Mouse (Mus musculus) embryonic facial prominence, embryonic 15.5 days (tissue): ENCODE results near the gene Creb3l2. TPM values are rescaled to one million over a fixed set of nuclear protein-coding genes. Genes with fewer than 3 reads are reported as not detected.
"Not testable (repeated sequence)": the region's sequence is repeated elsewhere in the genome, so short reads cannot be mapped to it uniquely, and the experiment has no call there.

Source experiments
- ATAC-seq: fragments of 200-750 bp; cut with Nextera tagmentation; 2 replicates; pipeline ENCODE4 v1.8.0; 2017; ENCODE audit warnings: low read depth, moderate TSS enrichment; ENCODE audit not compliant: insufficient number of reproducible peaks, low FRiP score, low TSS enrichment
- H3K27ac ChIP-seq: fragments of 300-500 bp; sonication (generic); replicated peaks from 2 replicates; pipeline ENCODE4 v1.5.1; 2015; ENCODE audit warnings: mild to moderate bottlenecking, inconsistent platforms
- H3K27me3 ChIP-seq: fragments of 300-500 bp; sonication (generic); 2 replicates; pipeline ENCODE4 v1.6.1; 2015; ENCODE audit warnings: inconsistent platforms
- H3K36me3 ChIP-seq: fragments of 300-500 bp; sonication (generic); 2 replicates; pipeline ENCODE4 v1.6.1; 2015; ENCODE audit warnings: mild to moderate bottlenecking, inconsistent platforms
- H3K4me1 ChIP-seq: fragments of 300-500 bp; sonication (generic); 2 replicates; pipeline ENCODE4 v1.6.1; 2015; ENCODE audit warnings: inconsistent platforms
- H3K4me2 ChIP-seq: fragments of 300-500 bp; sonication (generic); replicated peaks from 2 replicates; pipeline ENCODE4 v1.6.1; 2015; ENCODE audit warnings: mild to moderate bottlenecking, inconsistent platforms
- H3K4me3 ChIP-seq: fragments of 300-500 bp; sonication (generic); replicated peaks from 2 replicates; pipeline ENCODE4 v1.5.1; 2015; ENCODE audit warnings: mild to moderate bottlenecking, inconsistent platforms
- H3K9ac ChIP-seq: fragments of 300-500 bp; sonication (generic); 2 replicates; pipeline ENCODE4 v1.6.1; 2015; ENCODE audit warnings: inconsistent platforms
- H3K9me3 ChIP-seq: fragments of 300-500 bp; sonication (generic); replicated peaks from 2 replicates; pipeline ENCODE4 v1.6.1; 2016; ENCODE audit warnings: inconsistent platforms
- WGBS: fragments of 180-500 bp; shearing (Covaris S2); methylation state at CpG from one replicate; pipeline ENCODE4 v1.1.7; 2015; 5-methylcytosine and 5-hydroxymethylcytosine counted together
- polyA plus RNA-seq: library from polyadenylated mRNA; unstranded; fragments of >200 nt; fragmentation: Nextera tagmentation; extraction: Ambion mirVana; gene quantifications from 2 replicates; pipeline ENCODE4 v1.2.1, GENCODE M21; 2015

Creb3l2 gene
- polyA plus RNA-seq, 1 experiment from 2014 or later = 28.1 TPM

GRCm38 (mm10) chr6:37393263-37393662, 48.7 kb downstream of the Creb3l2 start:
- Histone ChIP-seq H3K27me3 (no peaks in the 10 kb centered on the region), H3K36me3 (no peaks in the 10 kb centered on the region), H3K4me2 (no peak overlapping the region), H3K9ac (no peak overlapping the region), H3K27ac (0 out of 2 replicates have a peak overlapping the region, but pooled peaks have one; percentile 4), H3K9me3 (no peaks in the 10 kb centered on the region), H3K4me1 (peaks cover 33% of the 10 kb centered on the region), H3K4me3 (no peak overlapping the region)
- 0 out of 2 replicates have a peak, but pooled peaks have one; percentile 37 for ATAC-seq
- WGBS = 36% methylated on average over 6 of the region's 6 CpGs

- ATAC-seq = no peak
- Histone ChIP-seq H3K4me2 (no peak overlapping the region), H3K9me3 (no peaks in the 10 kb centered on the region), H3K36me3 (no peaks in the 10 kb centered on the region), H3K4me1 (peaks cover 33% of the 10 kb centered on the region), H3K4me3 (no peak overlapping the region), H3K27me3 (no peaks in the 10 kb centered on the region), H3K9ac (no peak overlapping the region), H3K27ac (no peak overlapping the region)
- 76% methylated on average over 6 of the region's 6 CpGs for WGBS
Observed at GRCm38 (mm10) chr6:37392262-37392661, 49.7 kb downstream of the Creb3l2 start.

- no peaks in the 10 kb centered on the region for H3K27me3 ChIP-seq
- no peak overlapping the region for H3K4me2 ChIP-seq
- no peak for ATAC-seq
- 53% methylated on average over 7 of the region's 7 CpGs for WGBS
- no peak overlapping the region for H3K4me3 ChIP-seq
- H3K9ac ChIP-seq = no peak overlapping the region
- H3K4me1 ChIP-seq = peaks cover 33% of the 10 kb centered on the region
- 0 out of 2 replicates have a peak overlapping the region, but pooled peaks have one; percentile 36 for H3K27ac ChIP-seq
- H3K9me3 ChIP-seq = no peaks in the 10 kb centered on the region
- no peaks in the 10 kb centered on the region for H3K36me3 ChIP-seq
Observed at GRCm38 (mm10) chr6:37391313-37391712, 50.6 kb downstream of the Creb3l2 start.

- Histone ChIP-seq H3K4me1 (peaks cover 19% of the 10 kb centered on the region), H3K27me3 (no peaks in the 10 kb centered on the region), H3K9me3 (no peaks in the 10 kb centered on the region), H3K36me3 (no peaks in the 10 kb centered on the region), H3K27ac (no peak overlapping the region), H3K4me3 (no peak overlapping the region), H3K9ac (no peak overlapping the region), H3K4me2 (no peak overlapping the region)
- WGBS = 59% methylated on average over 8 of the region's 8 CpGs
- no peak for ATAC-seq
Observed at GRCm38 (mm10) chr6:37388960-37389359, 53.0 kb downstream of the Creb3l2 start.

DNA sequence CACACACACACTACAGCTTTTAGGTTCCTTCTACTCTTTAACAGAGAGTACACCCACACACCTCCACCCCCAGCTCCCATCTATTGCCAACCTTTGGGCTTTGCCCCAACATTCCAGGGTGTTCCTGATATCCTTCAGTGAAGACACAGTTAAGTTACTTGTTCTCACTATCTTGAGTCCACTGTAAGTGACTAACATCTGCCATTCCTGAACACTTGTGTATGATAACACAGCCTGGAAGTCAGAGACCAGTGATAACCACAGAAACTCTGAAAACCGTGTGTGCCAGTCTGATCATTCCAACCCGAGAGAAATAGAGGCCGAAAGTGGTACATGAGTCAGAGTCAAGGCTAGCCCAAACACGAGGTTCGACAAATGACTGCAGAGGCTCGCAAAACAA, 53.4 kb downstream of the Creb3l2 start:
- H3K4me2 ChIP-seq = no peak overlapping the region
- no peaks in the 10 kb centered on the region for H3K36me3 ChIP-seq
- peaks cover 18% of the 10 kb centered on the region for H3K4me1 ChIP-seq
- no peaks in the 10 kb centered on the region for H3K9me3 ChIP-seq
- no peak overlapping the region for H3K27ac ChIP-seq
- WGBS = 90% methylated on average over 6 of the region's 6 CpGs
- no peak overlapping the region for H3K4me3 ChIP-seq
- no peak overlapping the region for H3K9ac ChIP-seq
- no peak for ATAC-seq
- no peaks in the 10 kb centered on the region for H3K27me3 ChIP-seq

GRCm38 (mm10) chr6:37387281-37387680, 54.7 kb downstream of the Creb3l2 start:
- ATAC-seq = no peak
- H3K27ac ChIP-seq = no peak overlapping the region
- no peaks in the 10 kb centered on the region for H3K36me3 ChIP-seq
- peaks cover 13% of the 10 kb centered on the region for H3K4me1 ChIP-seq
- 93% methylated on average over 4 of the region's 4 CpGs for WGBS
- no peak overlapping the region for H3K9ac ChIP-seq
- H3K9me3 ChIP-seq = no peaks in the 10 kb centered on the region
- H3K4me2 ChIP-seq = no peak overlapping the region
- no peak overlapping the region for H3K4me3 ChIP-seq
- H3K27me3 ChIP-seq = no peaks in the 10 kb centered on the region

DNA sequence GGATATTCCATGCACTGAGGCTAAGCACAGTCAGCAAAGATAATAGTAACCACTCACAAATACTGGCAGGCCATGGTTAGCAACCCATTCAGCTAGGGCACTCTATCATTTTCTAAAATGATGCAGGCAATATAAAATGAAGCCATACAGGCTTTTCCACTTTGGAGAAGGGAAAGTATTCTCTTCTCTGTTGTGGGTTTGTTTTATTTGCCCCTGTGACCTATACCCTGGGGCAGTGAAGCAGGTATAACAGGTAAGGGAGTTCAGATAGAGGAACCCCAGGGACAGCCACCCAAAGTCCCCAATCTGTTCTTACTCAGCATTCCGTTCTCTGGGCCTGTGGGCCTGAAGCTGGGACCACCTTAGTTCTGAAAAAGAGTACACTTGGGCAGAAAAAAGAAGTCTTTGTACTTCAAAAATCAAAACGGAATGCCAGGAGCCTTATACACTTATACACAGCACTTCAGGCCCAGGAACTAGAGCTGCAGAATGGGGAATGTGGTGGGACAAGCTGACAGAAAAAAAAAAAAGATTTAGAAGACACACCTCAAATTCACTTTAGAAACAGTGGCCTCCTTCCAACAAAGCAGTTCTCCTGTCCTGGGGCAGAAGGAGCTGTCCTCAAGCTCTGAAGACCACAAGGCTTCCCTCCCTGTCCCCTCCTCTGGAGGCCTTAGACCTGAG, 56.2 kb downstream of the Creb3l2 start:
- Histone ChIP-seq H3K27ac (no peak overlapping the region), H3K27me3 (no peaks in the 10 kb centered on the region), H3K9ac (no peak overlapping the region), H3K4me1 (peaks cover 2% of the 10 kb centered on the region; the same call in 1 of the 2 replicates), H3K4me2 (no peak overlapping the region), H3K4me3 (no peak overlapping the region), H3K9me3 (no peaks in the 10 kb centered on the region), H3K36me3 (no peaks in the 10 kb centered on the region)
- no peak for ATAC-seq
- WGBS = 55% methylated on average over 2 of the region's 2 CpGs

GRCm38 (mm10) chr6:37382761-37383160, 59.2 kb downstream of the Creb3l2 start:
- no peak for ATAC-seq
- H3K27me3 ChIP-seq = no peaks in the 10 kb centered on the region
- no peak overlapping the region for H3K9ac ChIP-seq
- H3K27ac ChIP-seq = no peak overlapping the region
- H3K4me3 ChIP-seq = no peak overlapping the region
- H3K9me3 ChIP-seq = no peaks in the 10 kb centered on the region
- WGBS = 88% methylated on average over 6 of the region's 6 CpGs
- no peaks in the 10 kb centered on the region for H3K4me1 ChIP-seq
- peaks cover 23% of the 10 kb centered on the region for H3K36me3 ChIP-seq
- no peak overlapping the region for H3K4me2 ChIP-seq

- H3K36me3 ChIP-seq = peaks cover 30% of the 10 kb centered on the region
- no peak overlapping the region for H3K9ac ChIP-seq
- WGBS = 85% methylated on average over 12 of the region's 12 CpGs
- no peak for ATAC-seq
- no peak overlapping the region for H3K4me2 ChIP-seq
- H3K4me3 ChIP-seq = no peak overlapping the region
- H3K9me3 ChIP-seq = no peaks in the 10 kb centered on the region
- H3K4me1 ChIP-seq = peaks cover 3% of the 10 kb centered on the region; the same call in 1 of the 2 replicates
- no peak overlapping the region for H3K27ac ChIP-seq
- no peaks in the 10 kb centered on the region for H3K27me3 ChIP-seq
Observed at GRCm38 (mm10) chr6:37377836-37378580, 63.9 kb downstream of the Creb3l2 start.

- H3K27me3 ChIP-seq, H3K4me1 ChIP-seq, ATAC-seq, H3K27ac ChIP-seq, H3K9ac ChIP-seq, H3K4me3 ChIP-seq, H3K4me2 ChIP-seq, H3K9me3 ChIP-seq: not testable (repeated sequence)
- peaks cover 32% of the 10 kb centered on the region for H3K36me3 ChIP-seq
- WGBS = 80% methylated on average over 3 of the region's 3 CpGs
Observed at GRCm38 (mm10) chr6:37377387-37377786, 64.6 kb downstream of the Creb3l2 start.

GRCm38 (mm10) chr6:37375452-37375851, 66.5 kb downstream of the Creb3l2 start:
- Histone ChIP-seq H3K36me3 (peaks cover 38% of the 10 kb centered on the region), H3K4me2 (no peak overlapping the region), H3K9me3 (0 out of 2 replicates have a peak, but pooled peaks cover 2% of the 10 kb centered on the region), H3K4me1 (peaks cover 3% of the 10 kb centered on the region; the same call in 1 of the 2 replicates), H3K27ac (no peak overlapping the region), H3K9ac (no peak overlapping the region), H3K27me3 (no peaks in the 10 kb centered on the region), H3K4me3 (no peak overlapping the region)
- WGBS = 79% methylated on average over 10 of the region's 10 CpGs
- ATAC-seq = no peak
